Mouse (Mus musculus) cerebellum, adult 2 months (tissue): ENCODE results near the gene Angptl3. TPM values are rescaled to one million over a fixed set of nuclear protein-coding genes. Genes with fewer than 3 reads are reported as not detected.

Source experiments
- DNase-seq, 2 experiments: peaks; one replicate each; pipeline ENCODE4 v3.0.0; 2021
- H3K27ac ChIP-seq: fragments of 200-500 bp; 2 replicates; pipeline ENCODE4 v1.5.1; 2012; ENCODE audit warnings: low read length, control low read depth, inconsistent platforms; ENCODE audit not compliant: insufficient read depth
- H3K27me3 ChIP-seq: fragments of 200-500 bp; 2 replicates; pipeline ENCODE4 v1.6.1; 2012; ENCODE audit warnings: inconsistent platforms, mild to moderate bottlenecking, low read length, moderate library complexity; ENCODE audit not compliant: control insufficient read depth, insufficient read depth
- H3K4me1 ChIP-seq: fragments of 200-500 bp; 2 replicates; pipeline ENCODE4 v1.6.1; 2011; ENCODE audit warnings: low read length; ENCODE audit not compliant: control insufficient read depth, insufficient read depth
- H3K4me3 ChIP-seq: fragments of 200-500 bp; replicated peaks from 2 replicates; pipeline ENCODE3; 2011; ENCODE audit warnings: mild to moderate bottlenecking, low read depth, low read length, control low read depth; ENCODE audit not compliant: insufficient read depth
- CTCF ChIP-seq: fragments of 200-500 bp; IDR thresholded peaks from 2 replicates; pipeline ENCODE4 v1.5.1; 2011; ENCODE audit warnings: low read depth, mild to moderate bottlenecking, control low read depth, low read length, moderate library complexity, borderline replicate concordance; ENCODE audit not compliant: insufficient read depth
- POLR2A ChIP-seq: fragments of 200-500 bp; IDR thresholded peaks from 2 replicates; pipeline ENCODE4 v1.6.1; 2011; ENCODE audit warnings: low read length, control low read depth, borderline replicate concordance; ENCODE audit not compliant: insufficient read depth
- WGBS: fragments of 180-500 bp; shearing (Covaris S2); methylation state at CpG from one replicate; pipeline ENCODE4 v1.1.7; 2018; 5-methylcytosine and 5-hydroxymethylcytosine counted together
- polyA plus RNA-seq: library from polyadenylated mRNA; depleted of rRNA; stranded (reverse); fragments of >200 nt; gene quantifications from 2 replicates; pipeline ENCODE4 v1.2.3, GENCODE M21; 2012

Angptl3 gene
- polyA plus RNA-seq, 1 experiment = 0.39 TPM

DNA sequence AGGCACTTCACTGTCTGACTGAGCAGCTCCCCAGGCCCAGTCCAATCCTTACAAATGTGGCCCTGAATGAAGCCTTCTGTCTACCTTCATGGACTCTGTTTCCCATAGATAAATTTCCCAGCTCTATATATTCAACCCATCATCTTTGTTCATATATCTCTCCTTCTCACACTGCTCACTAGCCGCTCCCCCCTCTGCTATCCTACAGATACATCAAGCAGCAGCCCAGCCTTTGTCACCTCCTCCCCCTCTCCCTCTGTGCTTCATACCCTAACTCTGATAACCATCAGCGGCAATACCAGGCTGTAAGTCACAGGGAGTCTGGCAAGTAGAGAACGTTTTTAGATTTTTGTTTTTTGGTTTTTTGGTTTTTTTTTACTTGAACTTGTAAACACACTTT is 14.1 kb downstream of the Angptl3 start:
- no peak for DNase-seq
- 92% methylated on average over 3 of the region's 3 CpGs for WGBS

DNA sequence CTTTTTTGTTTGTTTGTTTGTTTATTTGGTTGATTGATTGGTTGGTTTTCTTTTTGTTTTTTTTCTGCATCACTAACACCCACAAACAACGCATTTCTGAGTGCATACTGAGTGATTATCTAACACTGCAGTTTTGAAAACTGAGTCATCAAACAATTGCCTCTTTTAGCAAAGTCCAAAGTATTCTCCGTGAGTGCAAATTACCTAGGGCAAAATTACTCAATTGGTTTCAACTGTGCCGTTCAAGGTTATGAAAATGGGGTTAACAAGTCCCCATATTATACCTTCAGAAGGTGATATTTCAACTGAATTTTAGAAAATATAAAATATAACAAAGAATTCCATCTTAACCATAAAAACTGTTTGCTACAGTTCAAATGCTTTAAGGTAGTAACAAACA is 15.7 kb downstream of the Angptl3 start:
- Histone ChIP-seq H3K27me3 (no peaks in the 10 kb centered on the region), H3K27ac (no peak overlapping the region), H3K4me1 (no peaks in the 10 kb centered on the region), H3K4me3 (no peak overlapping the region)
- TF ChIP-seq CTCF (no peak), POLR2A (no peak)
- no peak for DNase-seq
- 84% methylated on average over 3 of the region's 3 CpGs for WGBS

More for the DNA sequence above, 14.1 kb downstream of the Angptl3 start:
- no peaks in the 10 kb centered on the region for H3K4me1 ChIP-seq
- H3K27ac ChIP-seq = no peak overlapping the region
- H3K27me3 ChIP-seq = no peaks in the 10 kb centered on the region
- no peak overlapping the region for H3K4me3 ChIP-seq
- TF ChIP-seq CTCF (no peak), POLR2A (no peak)

DNA sequence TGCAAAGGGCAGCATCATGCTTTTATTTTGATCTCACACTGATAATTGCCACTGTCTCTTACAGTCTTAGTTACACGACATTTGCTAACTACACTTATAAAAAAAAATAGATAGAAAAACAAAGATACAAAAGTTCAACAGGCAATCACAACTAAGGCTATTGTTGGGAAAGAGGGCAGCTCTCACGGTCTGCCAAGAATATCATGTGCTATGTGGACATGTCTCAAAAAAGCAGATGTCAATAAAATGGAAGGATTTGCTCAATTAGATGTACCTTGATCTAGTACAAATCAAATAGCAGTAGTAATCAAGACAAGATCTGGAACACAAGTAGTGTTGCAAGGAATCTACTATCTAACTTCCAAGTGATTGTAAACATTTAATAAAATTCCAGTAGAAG is 17.8 kb downstream of the Angptl3 start:
- H3K4me3 ChIP-seq = no peak overlapping the region
- H3K4me1 ChIP-seq = no peaks in the 10 kb centered on the region
- no peaks in the 10 kb centered on the region for H3K27me3 ChIP-seq
- no peak for DNase-seq
- WGBS = 89% methylated on average over 2 of the region's 2 CpGs
- no peak for TF ChIP-seq CTCF
- TF ChIP-seq POLR2A = no peak
- H3K27ac ChIP-seq = no peak overlapping the region

DNA sequence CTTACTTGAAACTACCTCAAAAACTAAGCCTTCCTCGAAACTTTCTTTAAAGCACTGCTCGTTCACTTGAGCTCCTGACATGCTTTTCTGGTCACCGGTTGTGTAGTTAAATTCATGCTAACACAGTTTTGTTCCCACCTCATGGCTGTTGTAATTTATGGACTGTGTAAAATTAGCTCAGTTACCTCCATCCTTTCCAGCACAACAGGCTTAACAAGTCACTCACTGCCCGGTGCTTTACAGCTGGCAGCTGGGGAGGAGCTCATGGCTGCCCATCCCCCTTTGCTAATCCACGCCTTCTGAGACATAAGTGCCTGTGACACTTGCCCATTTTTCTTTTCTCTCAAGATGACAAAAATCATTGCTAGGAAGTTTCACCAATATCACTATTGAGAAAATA is 33.8 kb downstream of the Angptl3 start:
- Histone ChIP-seq H3K27ac (no peak overlapping the region), H3K4me3 (no peak overlapping the region), H3K27me3 (no peaks in the 10 kb centered on the region), H3K4me1 (no peaks in the 10 kb centered on the region)
- WGBS = 65% methylated on average over 5 of the region's 5 CpGs
- DNase-seq = no peak
- TF ChIP-seq CTCF = no peak
- no peak for TF ChIP-seq POLR2A

DNA sequence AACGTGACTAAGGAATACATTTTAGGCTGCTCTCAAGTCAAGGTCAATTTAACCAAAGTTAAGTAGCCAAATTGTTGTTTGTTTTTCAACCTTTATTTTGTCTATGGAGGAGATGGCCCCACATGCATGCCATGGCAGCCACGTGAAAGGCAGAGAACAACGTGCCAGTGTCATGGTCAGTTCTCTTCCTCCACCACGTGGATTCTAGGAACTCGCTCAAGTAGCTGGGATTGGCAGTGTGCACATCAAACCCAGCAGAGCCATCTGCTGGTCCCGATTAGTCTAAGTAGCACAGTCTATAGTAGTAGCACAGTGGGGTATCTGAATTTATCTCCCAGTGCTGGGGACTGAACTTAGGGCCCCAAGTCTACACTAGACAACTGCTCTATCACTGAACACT is 38.1 kb downstream of the Angptl3 start:
- WGBS = 34% methylated on average over 6 of the region's 6 CpGs
- DNase-seq = no peak
- TF ChIP-seq CTCF (no peak), POLR2A (no peak)

DNA sequence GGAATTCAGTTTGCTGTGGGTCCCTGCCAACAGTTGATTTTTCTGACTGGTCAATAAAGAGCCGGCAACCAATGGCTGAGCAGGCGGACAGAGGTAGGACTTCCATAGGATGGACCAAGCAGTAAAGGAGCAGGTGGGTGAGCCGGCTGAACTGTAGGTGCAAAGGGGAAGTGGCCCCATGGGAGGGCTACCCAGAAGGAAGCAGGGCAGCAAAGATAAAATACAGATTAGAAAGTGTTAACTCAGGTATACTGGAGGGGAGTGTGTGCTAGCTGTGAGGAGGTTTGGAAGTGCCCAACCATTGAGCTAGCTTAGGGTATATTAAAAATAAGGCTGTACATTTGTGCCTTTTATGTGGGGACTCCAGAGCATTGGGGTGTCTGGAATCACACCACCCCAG is 47.3 kb downstream of the Angptl3 start:
- H3K4me1 ChIP-seq = no peaks in the 10 kb centered on the region
- TF ChIP-seq POLR2A (no peak), CTCF (no peak)
- WGBS = 95% methylated on average over 3 of the region's 3 CpGs
- DNase-seq = no peak
- no peak overlapping the region for H3K4me3 ChIP-seq
- no peak overlapping the region for H3K27ac ChIP-seq
- H3K27me3 ChIP-seq = no peaks in the 10 kb centered on the region

More for the DNA sequence above, 38.1 kb downstream of the Angptl3 start:
- Histone ChIP-seq H3K4me1 (no peaks in the 10 kb centered on the region), H3K4me3 (no peak overlapping the region), H3K27me3 (no peaks in the 10 kb centered on the region), H3K27ac (no peak overlapping the region)

DNA sequence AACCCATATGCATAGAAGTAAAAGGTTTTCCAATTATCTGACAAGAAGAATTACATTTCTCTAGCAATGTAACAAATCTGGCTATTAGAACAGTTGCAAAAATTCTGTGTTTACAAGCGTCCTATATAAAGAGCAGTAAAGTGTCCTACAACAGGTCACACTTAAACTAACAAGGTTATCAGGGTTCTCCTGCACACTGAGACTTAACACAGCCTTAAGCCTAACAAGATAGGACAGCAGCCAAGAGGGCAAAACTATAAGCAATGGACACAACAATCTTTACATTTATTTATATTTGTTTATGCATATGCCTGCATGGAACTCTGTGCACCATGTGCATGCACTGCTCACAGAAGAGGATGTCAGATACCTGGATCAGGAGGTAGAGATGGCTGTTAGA is 50.4 kb downstream of the Angptl3 start:
- Histone ChIP-seq H3K4me3 (no peak overlapping the region), H3K27ac (no peak overlapping the region), H3K4me1 (no peaks in the 10 kb centered on the region), H3K27me3 (no peaks in the 10 kb centered on the region)
- WGBS = 95% methylated on average over 1 of the region's 1 CpGs
- TF ChIP-seq POLR2A = no peak
- no peak for TF ChIP-seq CTCF
- DNase-seq = no peak

DNA sequence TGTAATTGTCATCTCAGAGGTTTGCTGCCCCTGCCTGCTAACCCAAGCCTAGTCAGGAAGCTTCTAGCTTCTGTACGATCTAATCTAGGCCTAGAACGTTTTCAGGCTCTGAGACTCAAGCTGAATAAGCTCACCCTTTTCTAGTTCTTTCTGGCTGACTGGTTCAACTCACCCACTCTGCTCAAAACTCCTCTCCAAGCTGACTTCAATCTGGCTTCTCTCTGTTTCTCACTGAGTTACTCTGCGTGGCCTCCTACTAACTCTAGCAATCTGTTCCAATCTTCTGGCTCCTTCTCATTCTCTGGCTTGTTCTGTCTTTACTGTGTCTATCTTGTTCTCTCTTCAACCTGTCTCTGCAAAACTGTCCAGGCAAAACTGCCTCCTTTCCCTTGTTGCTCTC is 53.1 kb downstream of the Angptl3 start:
- no peak for DNase-seq
- TF ChIP-seq CTCF (no peak), POLR2A (no peak)
- Histone ChIP-seq H3K4me1 (no peaks in the 10 kb centered on the region), H3K4me3 (no peak overlapping the region), H3K27ac (no peak overlapping the region), H3K27me3 (no peaks in the 10 kb centered on the region)
- WGBS = 72% methylated on average over 3 of the region's 3 CpGs
